Mouse (Mus musculus) retina, embryonic 14.5 days (tissue): ENCODE measurements around the gene Fam241b.
"Not testable (repeated sequence)": the region's sequence is repeated elsewhere in the genome, so short reads cannot be mapped to it uniquely, and the experiment has no call there.

Source experiments
- DNase-seq: peaks from one replicate; pipeline ENCODE4 v3.0.0-alpha.2; 2015; ENCODE audit warnings: low spot score

Gene Fam241b

GRCm38 (mm10) chr10:62128316-62128951, 15.3 kb downstream of the Fam241b start:
- DNase-seq: no peak

- DNase-seq: no peak
Measured at GRCm38 (mm10) chr10:62127711-62128231, 15.9 kb downstream of the Fam241b start.

DNA sequence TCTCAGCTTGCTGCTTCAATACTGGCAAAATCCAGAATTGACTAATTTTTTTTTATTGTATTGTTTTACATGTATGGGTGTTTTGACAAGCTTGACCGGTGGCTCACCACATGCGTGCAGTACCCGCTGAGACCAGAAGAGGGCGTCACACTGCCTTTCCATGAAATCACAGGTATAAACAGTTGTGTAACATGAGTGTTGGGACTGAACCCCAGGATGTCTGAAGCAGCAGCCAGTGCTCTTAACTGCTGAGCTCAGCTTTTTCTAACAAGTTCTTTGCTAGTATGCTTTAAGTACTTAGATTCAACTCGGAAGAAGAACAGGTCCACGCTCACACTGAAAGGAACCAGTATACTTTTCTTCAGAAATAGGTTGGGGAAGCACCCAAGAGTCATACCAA, 16.6 kb downstream of the Fam241b start:
- no peak for DNase-seq

GRCm38 (mm10) chr10:62113865-62114647, 29.7 kb downstream of the Fam241b start:
- DNase-seq: peak; percentile 65

DNA sequence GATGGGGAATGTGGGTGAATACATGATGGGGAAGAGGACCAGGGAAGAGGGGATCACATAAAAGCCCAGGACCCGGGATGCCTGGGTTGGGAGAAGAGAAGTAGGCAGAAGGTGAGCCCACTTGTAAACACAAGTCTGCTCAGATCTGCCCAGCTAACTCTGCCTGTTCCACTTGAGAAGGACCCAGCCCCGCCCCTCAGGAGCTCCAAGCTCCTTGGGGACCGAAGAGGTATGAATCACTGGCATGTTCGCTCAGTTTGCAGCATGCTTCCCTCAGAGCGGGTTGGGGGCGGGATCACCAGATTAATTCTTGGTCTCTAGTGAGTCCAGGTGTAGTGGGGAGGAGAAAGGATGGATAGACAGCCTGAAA, 32.5 kb downstream of the Fam241b start:
- no peak for DNase-seq

- peak; percentile 86 for DNase-seq
Measured at GRCm38 (mm10) chr10:62110504-62111206, 33.1 kb downstream of the Fam241b start.

- DNase-seq: no peak
Measured at GRCm38 (mm10) chr10:62107048-62107447, 36.7 kb downstream of the Fam241b start.

DNA sequence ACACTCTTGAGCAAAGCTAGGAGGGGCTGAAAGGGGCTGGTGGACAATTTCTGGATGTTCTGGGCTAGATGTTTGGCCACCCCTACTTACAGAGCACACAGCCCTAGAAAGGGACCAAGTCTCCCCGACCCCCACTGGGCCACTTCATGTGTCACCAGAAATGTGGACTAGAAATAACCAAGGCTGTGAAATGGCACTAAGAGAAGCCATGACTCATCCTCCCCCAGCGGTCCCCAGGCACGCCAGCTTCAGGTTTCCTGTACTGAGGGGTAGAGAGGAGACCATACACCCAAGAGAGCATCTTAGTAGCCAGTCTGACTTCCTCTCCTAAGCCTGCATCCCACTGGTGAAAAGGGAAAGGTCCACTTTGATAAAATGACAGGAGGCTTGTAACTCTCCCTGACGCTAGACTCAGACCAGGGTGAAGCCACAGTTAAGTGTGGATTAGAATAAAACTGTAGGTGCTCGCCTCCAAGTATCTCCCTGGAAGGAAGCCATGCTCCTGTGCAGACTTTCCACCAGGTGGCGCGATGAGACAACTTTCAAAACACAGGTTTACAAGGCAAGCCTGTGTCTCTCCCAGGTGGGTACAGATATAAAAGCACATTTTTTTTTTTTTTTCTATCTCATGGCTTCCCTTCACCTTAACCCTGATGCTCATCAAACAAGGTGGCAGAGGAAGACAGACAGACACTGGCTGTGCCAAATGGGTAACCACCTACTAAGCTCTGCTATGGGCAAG, 38.7 kb downstream of the Fam241b start:
- peak; percentile 86 for DNase-seq

DNA sequence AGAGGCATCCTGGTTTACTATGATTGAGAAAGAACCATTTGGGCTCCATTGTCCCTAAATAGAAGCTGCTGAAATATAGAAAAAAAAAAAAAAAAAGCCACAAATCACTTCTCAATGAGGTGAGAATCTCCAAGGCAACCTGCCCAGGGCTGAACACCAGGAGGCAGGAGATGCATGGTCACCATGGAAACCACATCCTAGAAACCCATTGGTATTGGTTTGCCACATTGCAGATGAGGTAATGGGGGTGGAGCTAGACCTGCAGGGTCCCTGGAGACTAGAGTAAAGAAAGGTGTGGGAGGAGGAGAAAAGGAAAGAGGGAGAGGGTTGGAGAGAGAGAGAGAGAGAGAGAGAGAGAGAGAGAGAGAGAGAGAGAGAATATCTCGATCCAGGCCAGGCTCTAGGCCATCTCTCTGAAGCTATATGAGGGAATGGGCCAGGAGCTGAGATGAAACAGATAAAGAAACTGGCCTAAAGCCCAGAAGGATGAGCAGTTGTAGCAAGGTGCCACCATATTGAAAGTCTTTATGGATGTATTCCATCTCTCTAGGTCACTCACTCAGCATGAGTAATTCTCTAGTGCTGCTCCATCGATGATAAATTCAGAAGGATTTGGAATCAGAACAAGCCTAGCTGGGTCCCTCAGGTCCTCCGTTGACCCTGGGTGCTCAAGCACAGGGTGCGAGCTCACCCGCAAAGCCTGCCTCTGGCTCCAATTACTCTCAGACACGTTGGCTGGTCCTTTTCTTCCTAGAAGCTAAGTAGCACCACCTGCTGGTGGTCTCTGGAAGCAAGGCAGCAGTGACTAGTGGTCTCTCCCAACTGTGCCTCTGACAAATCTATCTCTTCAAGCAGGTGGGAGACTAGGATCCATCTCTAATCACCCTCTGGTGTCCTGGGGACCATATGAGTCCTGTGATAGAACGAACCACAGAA, 41.9 kb downstream of the Fam241b start:
- peak; percentile 93 for DNase-seq

- DNase-seq: peak; percentile 61
Measured at GRCm38 (mm10) chr10:62099749-62100403, 43.8 kb downstream of the Fam241b start.

- DNase-seq: no peak
Measured at GRCm38 (mm10) chr10:62094401-62094800, 49.3 kb downstream of the Fam241b start.

GRCm38 (mm10) chr10:62093903-62094302, 49.8 kb downstream of the Fam241b start:
- no peak for DNase-seq

- no peak for DNase-seq
Measured at GRCm38 (mm10) chr10:62089486-62089885, 54.2 kb downstream of the Fam241b start.

- DNase-seq: no peak
Measured at GRCm38 (mm10) chr10:62089071-62089470, 54.6 kb downstream of the Fam241b start.

DNA sequence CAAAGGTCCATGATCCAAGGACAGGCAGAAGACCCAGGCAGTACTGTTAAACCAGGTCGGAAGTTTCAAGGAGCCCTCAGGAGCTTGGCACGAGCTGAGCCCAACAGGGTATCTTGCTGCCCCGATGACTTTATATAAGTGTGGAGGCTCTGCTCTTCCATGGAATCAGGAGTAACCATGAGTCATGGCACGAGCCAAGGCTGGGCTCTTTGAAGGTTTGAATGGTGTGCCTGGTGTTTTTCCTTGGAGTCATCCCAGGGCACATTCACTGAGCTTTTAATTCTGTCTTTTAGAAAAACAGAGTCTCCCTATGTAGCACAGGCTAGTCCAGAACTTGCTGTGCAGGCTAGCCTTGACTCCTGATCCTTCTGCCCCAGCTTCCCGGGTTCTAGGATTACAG, 55.3 kb downstream of the Fam241b start:
- DNase-seq: no peak

- DNase-seq: no peak
Measured at GRCm38 (mm10) chr10:62086826-62087225, 56.9 kb downstream of the Fam241b start.

GRCm38 (mm10) chr10:62086044-62086443, 57.7 kb downstream of the Fam241b start:
- no peak for DNase-seq

GRCm38 (mm10) chr10:62076248-62077134, 67.2 kb downstream of the Fam241b start:
- no peak for DNase-seq

GRCm38 (mm10) chr10:62071346-62071745, 72.4 kb downstream of the Fam241b start:
- DNase-seq: not testable (repeated sequence)
